Mouse (Mus musculus) layer of hippocampus, adult 2 months (tissue): ENCODE results near the gene Sugp2. TPM values are rescaled to one million over a fixed set of nuclear protein-coding genes. Genes with fewer than 3 reads are reported as not detected.
A peak's percentile ranks its signal among the peaks of the same experiment; 100 is the strongest.
"Not testable (repeated sequence)": the region's sequence is repeated elsewhere in the genome, so short reads cannot be mapped to it uniquely, and the experiment has no call there.

Experiments
- DNase-seq, 2 experiments: peaks; one replicate each; pipeline ENCODE4 v3.0.0; 2022; ENCODE audit warnings: low spot score in 2 of 2
- H3K27ac ChIP-seq: fragments of 200-600 bp; 2 replicates; pipeline ENCODE4 v1.8.1; 2022
- H3K4me3 ChIP-seq: fragments of 200-600 bp; 2 replicates; pipeline ENCODE4 v1.8.1; 2022; ENCODE audit warnings: mild to moderate bottlenecking
- CTCF ChIP-seq: fragments of 200-600 bp; conservative IDR thresholded peaks from 2 replicates; pipeline ENCODE4 v1.8.1; 2022; ENCODE audit warnings: antibody characterized with exemption, mild to moderate bottlenecking, moderate library complexity
- total RNA-seq, 2 experiments: library from RNA; stranded (reverse); gene quantifications; 2 replicates each; pipeline ENCODE4 v1.2.3; 2021

The Sugp2 gene
- total RNA-seq, 2 experiments from 2014 or later = 130 to 131 TPM

GRCm38 (mm10) chr8:70211726-70212111, 22.3 kb upstream of the Sugp2 start:
- no peak for TF ChIP-seq CTCF
- H3K4me3 ChIP-seq = peak overlapping the region; percentile 71
- DNase-seq = peak in 1 of 2 experiments; percentile 39
- H3K27ac ChIP-seq = peak overlapping the region; percentile 91

GRCm38 (mm10) chr8:70212112-70213055, 21.6 kb upstream of the Sugp2 start, which contains the start of gene Slc25a42:
TSS of gene Slc25a42 (minus strand) at chr8:70212305.
- 0 out of 2 replicates have a peak, but pooled peaks have one; percentile 11 for TF ChIP-seq CTCF
- peak; percentile 98 to 100 for DNase-seq
- H3K4me3 ChIP-seq = peak within 1 kb of the TSS; percentile 71
- peak within 1 kb of the TSS; percentile 91 for H3K27ac ChIP-seq

- H3K27ac ChIP-seq = no peak overlapping the region
- DNase-seq = no peak
- no peak overlapping the region for H3K4me3 ChIP-seq
- no peak for TF ChIP-seq CTCF
Observed at GRCm38 (mm10) chr8:70214411-70214810, 19.6 kb upstream of the Sugp2 start.

- no peak for TF ChIP-seq CTCF
- Histone ChIP-seq H3K27ac (peak overlapping the region; percentile 57; the same call in 1 of the 2 replicates), H3K4me3 (no peak overlapping the region)
- DNase-seq = no peak
Observed at GRCm38 (mm10) chr8:70215092-70215491, 18.9 kb upstream of the Sugp2 start.

GRCm38 (mm10) chr8:70216161-70216560, 17.9 kb upstream of the Sugp2 start:
- DNase-seq, H3K4me3 ChIP-seq: not testable (repeated sequence)
- peak overlapping the region; percentile 57; the same call in 1 of the 2 replicates for H3K27ac ChIP-seq

GRCm38 (mm10) chr8:70216566-70216965, 17.5 kb upstream of the Sugp2 start:
- peak overlapping the region; percentile 57; the same call in 1 of the 2 replicates for H3K27ac ChIP-seq
- no peak for TF ChIP-seq CTCF
- no peak overlapping the region for H3K4me3 ChIP-seq
- DNase-seq = peak; percentile 68 to 82

GRCm38 (mm10) chr8:70217441-70217840, 16.6 kb upstream of the Sugp2 start:
- DNase-seq = no peak
- TF ChIP-seq CTCF = no peak
- Histone ChIP-seq H3K27ac (no peak overlapping the region), H3K4me3 (no peak overlapping the region)

- Histone ChIP-seq H3K27ac (no peak overlapping the region), H3K4me3 (no peak overlapping the region)
- no peak for DNase-seq
- no peak for TF ChIP-seq CTCF
Observed at GRCm38 (mm10) chr8:70219107-70219684, 14.8 kb upstream of the Sugp2 start.

- TF ChIP-seq CTCF = no peak
- H3K4me3 ChIP-seq = no peak overlapping the region
- DNase-seq = no peak
- H3K27ac ChIP-seq = no peak overlapping the region
Observed at GRCm38 (mm10) chr8:70220236-70220840, 13.7 kb upstream of the Sugp2 start.

- H3K4me3 ChIP-seq = no peak overlapping the region
- no peak overlapping the region for H3K27ac ChIP-seq
- DNase-seq = no peak
- TF ChIP-seq CTCF = no peak
Observed at GRCm38 (mm10) chr8:70220911-70221310, 13.1 kb upstream of the Sugp2 start.

GRCm38 (mm10) chr8:70222041-70222440, 12.0 kb upstream of the Sugp2 start:
- no peak overlapping the region for H3K4me3 ChIP-seq
- TF ChIP-seq CTCF = no peak
- H3K27ac ChIP-seq = no peak overlapping the region
- no peak for DNase-seq

GRCm38 (mm10) chr8:70223341-70223740, 10.7 kb upstream of the Sugp2 start:
- peak; percentile 83 for TF ChIP-seq CTCF
- H3K4me3 ChIP-seq = no peak overlapping the region
- no peak overlapping the region for H3K27ac ChIP-seq
- DNase-seq = peak in 1 of 2 experiments; percentile 45

- no peak for DNase-seq
- Histone ChIP-seq H3K4me3 (no peak overlapping the region), H3K27ac (no peak overlapping the region)
- TF ChIP-seq CTCF = no peak
Observed at GRCm38 (mm10) chr8:70227997-70228396, 6.0 kb upstream of the Sugp2 start.
